Mouse (Mus musculus) MEL (cell line): ENCODE measurements around the gene Arfip1.

ENCODE experiments used
- CHD2 ChIP-seq: IDR thresholded peaks from 2 replicates; pipeline ENCODE4 v1.6.1; 2011; ENCODE audit warnings: low read length, improper control_type of control experiment
- CTCF ChIP-seq, 3 experiments: IDR thresholded peaks in 2 of 3; conservative IDR thresholded peaks in 1 of 3; 2 replicates each; pipeline ENCODE4 v1.5.1; 2011 to 2012; ENCODE audit warnings: low read length in 3 of 3, low read depth in 2 of 3, mild to moderate bottlenecking in 2 of 3, improper control_type of control experiment in 1 of 3, inconsistent platforms in 1 of 3, mixed read lengths in 1 of 3, moderate library complexity in 1 of 3; ENCODE audit not compliant: control insufficient read depth in 1 of 3, insufficient read depth in 1 of 3, poor library complexity in 1 of 3, severe bottlenecking in 1 of 3
- MEF2A ChIP-seq: IDR thresholded peaks from 2 replicates; pipeline ENCODE4 v1.6.1; 2014; ENCODE audit warnings: low read depth, mild to moderate bottlenecking, inconsistent platforms, low read length, improper control_type of control experiment; ENCODE audit not compliant: poor library complexity, insufficient replicate concordance, severe bottlenecking; ENCODE audit errors: extremely low read depth
- RAD21 ChIP-seq: IDR thresholded peaks from 2 replicates; pipeline ENCODE4 v1.6.1; 2011; ENCODE audit warnings: mild to moderate bottlenecking, low read depth, low read length, improper control_type of control experiment
- TCF12 ChIP-seq: IDR thresholded peaks from 2 replicates; pipeline ENCODE4 v1.6.1; 2014; ENCODE audit warnings: low read depth, mild to moderate bottlenecking, inconsistent platforms, low read length, improper control_type of control experiment, moderate library complexity

- TF ChIP-seq MEF2A (no peak), CHD2 (no peak), TCF12 (0 out of 2 replicates have a peak, but pooled peaks have one; percentile 22), CTCF (IDR thresholded peaks at IDR 0.05 in 2 of 3, conservative IDR thresholded peaks at IDR 0.05 in 1 of 3; ENCODE audit: control insufficient read depth in 1 of 3, insufficient read depth in 1 of 3, low read depth in 2 of 3, low read length in 3 of 3, poor library complexity in 1 of 3, severe bottlenecking in 1 of 3) (no peak), RAD21 (no peak)
Measured at GRCm38 (mm10) chr3:84479293-84480005, 103.0 kb downstream of the Arfip1 start.
